Mouse (Mus musculus) kidney, adult 2 months (tissue): ENCODE measurements around the gene Cd180.

Source experiments
- CTCF ChIP-seq: fragments of 200-500 bp; conservative IDR thresholded peaks from 2 replicates; pipeline ENCODE4 v1.5.1; 2011; ENCODE audit warnings: low read depth, mild to moderate bottlenecking, control low read depth, low read length, moderate library complexity, mixed read lengths; ENCODE audit not compliant: insufficient read depth, insufficient read length
- POLR2A ChIP-seq: fragments of 200-500 bp; IDR thresholded peaks from one replicate; pipeline ENCODE4 v1.6.1; 2011; ENCODE audit warnings: low read depth, low read length, control low read depth

DNA sequence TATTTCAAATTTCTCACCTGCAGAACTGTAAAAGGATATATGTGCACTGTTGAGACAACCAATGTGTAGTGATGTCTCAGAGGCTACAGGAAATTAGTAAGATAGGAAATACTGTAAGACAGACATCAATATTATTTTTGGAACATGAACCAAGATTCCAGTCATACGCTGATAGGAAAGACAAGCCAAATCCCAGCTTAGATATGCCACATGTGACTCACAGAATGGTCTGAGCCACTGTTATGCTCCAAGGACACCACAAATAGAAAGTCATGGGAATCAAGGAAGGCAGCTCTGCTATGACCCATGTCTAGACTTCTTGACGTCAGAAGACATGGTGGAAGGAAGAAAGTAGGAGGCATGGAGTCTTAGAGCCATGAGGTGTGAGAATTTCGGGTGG lies 19.3 kb upstream of the Cd180 start:
- no peak for TF ChIP-seq CTCF
- TF ChIP-seq POLR2A = no peak
